Mouse (Mus musculus): ENCODE data around the gene Rnf121.

DNA sequence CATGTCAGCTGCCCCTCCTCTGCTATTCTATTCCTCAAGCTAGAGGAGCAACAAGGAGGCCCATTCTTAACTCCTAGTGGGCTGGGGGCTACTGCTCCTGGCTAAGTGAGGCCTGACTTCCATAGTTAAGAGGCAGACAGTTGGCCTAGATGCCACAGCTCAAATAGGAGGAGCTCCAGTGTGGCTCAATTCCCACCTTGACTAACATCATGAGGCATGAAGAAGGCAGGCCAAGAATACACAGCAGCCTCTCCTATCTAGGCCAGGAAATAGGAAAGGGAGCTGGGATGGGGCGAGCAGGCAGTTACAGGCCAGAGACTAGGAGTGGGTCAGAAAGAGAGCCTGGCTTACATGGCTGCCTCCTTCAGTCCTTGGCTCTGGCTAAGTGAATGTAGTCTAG, 42.9 kb upstream of the Rnf121 start:
- TF ChIP-seq CTCF (IDR thresholded peaks at IDR 0.05; ENCODE audit: insufficient read depth, low read depth, low read length) (no peak), POLR2A (IDR thresholded peaks at IDR 0.05; ENCODE audit: insufficient read depth, low read depth, low read length) (no peak)
